Mouse (Mus musculus) spleen, postnatal 10 days (tissue): ENCODE results near the gene Tbc1d12.

Source experiments
- DNase-seq, 2 experiments: peaks; one replicate each; pipeline ENCODE4 v3.0.0; 2021 to 2022; ENCODE audit warnings: low spot score in 2 of 2

Gene Tbc1d12

DNA sequence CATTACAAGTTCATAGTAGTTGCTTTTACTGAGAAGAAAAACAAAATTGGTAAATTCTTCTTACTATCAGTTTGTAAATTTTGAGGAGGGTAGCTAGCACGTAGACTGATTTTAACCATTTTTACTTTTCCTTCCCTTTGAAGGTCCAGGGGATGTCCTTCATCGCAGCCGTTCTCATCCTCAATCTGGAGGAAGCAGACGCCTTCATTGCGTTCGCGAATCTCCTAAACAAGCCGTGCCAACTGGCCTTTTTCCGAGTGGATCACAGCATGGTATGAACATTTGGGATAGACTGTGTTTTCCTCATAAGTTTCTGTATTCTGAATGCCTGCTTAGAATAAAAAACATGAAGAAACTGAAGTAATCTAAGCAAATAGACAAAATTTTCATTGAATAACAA, 77.4 kb downstream of the Tbc1d12 start:
- DNase-seq: no peak

DNA sequence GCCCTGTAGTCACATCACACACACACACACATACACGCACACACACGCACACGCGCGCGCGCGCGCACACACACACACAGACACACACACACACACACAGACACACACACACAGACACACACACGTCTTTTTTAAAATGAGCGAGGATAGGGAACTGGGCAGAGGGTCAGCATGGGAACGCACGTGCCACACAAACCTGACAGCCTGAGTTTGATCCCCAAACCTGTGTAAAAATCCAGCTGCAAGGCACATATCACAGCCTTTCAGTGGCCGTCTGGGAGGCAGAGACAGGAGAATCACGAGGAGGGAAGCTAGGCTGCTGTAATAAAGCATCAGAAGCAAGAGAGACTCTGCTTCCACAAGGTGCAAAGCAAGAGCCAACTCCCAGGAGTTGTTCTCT, 78.5 kb downstream of the Tbc1d12 start:
- no peak for DNase-seq

DNA sequence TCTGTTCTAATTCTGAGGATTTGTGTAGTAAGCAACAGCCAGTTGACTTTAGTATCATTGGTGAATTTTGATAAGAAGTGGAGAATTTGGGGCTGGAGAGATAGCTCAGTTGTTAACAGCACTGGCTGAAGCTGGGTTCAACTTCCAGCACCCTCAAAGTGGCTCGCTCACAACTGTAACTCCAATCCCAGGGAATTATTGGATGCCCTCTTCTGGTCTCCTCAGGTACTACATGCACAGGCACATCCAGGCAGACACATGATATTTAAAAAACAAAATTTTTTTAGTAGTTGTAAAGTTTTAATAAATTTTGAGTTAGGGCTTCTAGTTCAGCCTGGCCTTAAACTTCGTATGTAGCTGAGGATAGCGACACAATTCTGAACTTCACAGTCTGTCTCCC, 79.3 kb downstream of the Tbc1d12 start:
- DNase-seq: peak; percentile 34 to 54

DNA sequence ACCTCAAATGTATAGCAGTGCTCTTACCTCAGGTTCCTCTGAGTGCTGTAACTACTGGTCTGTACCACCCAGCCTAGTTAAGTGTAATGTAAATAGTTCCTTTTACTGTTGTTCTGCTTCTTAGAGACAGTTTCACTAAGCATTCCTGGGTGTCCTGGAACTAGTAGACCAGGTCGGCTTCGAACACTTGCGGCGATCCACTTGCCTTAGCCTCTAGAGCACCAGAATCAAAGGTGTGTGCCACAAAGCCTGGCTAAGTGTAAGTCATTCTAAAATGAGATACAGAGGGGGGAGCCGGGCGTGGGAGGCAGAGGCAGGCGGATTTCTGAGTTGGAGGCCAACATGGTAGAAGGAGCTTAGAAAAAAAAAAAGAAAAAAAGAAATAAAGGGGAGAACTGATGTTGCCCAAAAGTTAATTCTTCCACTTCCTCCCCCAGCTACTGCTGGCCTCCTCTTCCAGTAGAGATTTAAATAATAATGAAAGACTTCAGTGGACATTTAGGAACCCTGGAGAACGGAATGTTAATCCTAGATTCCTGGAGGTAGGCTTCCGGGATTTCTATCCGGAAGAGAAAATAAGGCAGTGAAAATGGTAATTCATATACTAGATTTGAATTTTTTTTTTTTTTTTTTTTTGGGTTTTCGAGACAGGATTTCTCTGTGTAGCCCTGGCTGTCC, 92.2 kb downstream of the Tbc1d12 start:
- DNase-seq: no peak

DNA sequence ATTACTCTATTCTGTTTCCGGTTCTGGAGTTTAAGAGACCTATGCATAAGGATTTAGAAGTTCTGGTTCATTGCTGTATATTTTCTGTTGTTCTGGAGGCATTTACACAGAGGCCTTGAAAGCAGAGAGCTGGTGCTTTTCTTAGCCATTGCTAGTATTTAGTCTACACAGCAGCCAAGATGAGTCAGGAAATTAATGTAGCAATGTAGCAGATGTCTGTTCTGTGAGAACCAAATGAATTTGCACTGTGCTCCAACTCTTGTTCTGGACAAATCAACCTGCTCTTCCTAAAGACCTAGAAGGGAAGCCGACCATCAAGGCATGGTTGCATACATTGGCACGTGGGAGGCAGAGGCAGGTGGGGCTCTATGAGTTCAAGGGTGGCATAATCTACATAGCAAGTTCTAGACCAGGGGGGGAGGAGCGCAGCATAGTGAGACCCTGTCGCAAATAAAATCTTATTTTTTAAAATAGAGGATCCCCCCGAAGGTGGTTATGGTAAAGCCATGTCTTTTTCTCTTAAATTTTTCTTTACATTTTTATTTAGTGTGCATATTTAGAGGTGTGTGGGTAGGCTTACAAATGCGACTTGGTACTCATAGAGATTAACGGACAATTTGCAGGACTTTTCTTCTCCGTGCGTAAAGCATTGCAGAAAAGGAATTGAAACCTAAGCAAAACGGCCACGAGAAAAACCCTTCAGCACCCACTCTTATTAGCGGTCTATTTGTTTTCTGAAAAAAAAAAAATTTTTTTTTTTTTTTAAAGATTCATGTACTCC, 93.3 kb downstream of the Tbc1d12 start:
- no peak for DNase-seq

DNA sequence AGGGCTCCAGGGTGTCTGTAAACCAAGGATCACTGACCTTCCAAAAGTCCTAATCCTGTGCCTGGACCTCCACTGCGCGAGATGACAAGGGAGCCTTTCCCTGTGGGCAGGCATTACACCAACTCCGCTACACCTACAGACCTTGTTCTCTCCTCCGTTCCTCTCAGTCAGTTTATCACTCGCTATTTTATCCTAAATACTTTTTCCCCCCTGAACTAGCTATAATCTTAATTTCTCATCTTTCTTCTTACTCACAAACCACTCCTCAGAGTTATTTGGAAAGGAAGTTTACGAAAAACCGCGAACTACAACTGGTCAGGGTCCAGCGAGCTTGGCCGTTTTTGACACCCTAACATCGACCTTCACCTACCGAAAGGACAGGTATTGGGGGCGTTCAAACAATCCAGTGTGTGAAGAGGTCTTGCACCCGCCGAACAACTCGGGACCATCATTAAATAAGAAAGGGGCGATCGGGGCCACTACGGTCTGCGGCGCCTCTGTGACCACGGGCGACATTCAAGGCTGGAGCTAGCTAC, 93.9 kb downstream of the Tbc1d12 start:
- DNase-seq: peak in 1 of 2 experiments; percentile 31

DNA sequence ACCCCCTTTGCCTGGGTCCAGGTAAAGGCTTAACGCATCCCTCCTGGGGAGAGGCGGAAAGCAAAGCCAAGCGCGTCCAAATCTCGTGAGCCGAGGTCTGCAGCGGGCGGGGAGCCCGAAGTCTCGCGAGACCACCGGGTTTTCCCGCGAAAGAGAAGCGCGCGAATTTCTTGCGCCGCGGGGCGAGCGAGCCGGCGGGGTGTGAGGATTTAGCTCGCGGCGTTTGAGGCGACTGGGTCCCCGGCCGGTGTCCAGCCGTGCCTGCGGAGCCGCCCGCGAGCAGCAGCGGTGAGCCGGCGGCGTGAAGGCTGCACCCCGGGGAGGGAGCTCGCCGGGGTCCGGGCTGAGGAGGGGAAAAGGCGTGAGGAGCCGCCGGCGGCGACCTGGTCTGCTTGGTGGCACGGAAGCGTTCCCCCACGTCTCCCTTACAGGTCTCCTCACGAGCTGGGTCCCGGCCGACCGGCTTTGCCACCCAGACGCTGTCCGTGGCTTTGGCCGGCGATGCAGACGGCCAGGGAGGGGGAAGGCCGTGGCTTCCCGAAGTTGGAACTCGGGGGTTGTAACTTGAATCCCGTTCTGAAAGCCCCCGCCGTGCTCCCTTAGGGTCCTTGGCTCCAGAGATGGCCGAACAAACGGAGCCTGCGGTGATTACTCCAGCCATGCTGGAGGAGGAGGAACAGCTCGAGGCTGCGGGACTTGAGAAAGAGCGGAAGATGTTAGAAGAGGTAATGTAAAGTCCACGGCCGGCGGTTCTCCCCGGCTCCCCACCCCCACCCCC, 94.6 kb downstream of the Tbc1d12 start, which contains the start of gene Hells:
Gene Hells (plus strand): TSS at position 128 of the 778 bp plus-strand sequence.
- peak; percentile 84 to 92 for DNase-seq

DNA sequence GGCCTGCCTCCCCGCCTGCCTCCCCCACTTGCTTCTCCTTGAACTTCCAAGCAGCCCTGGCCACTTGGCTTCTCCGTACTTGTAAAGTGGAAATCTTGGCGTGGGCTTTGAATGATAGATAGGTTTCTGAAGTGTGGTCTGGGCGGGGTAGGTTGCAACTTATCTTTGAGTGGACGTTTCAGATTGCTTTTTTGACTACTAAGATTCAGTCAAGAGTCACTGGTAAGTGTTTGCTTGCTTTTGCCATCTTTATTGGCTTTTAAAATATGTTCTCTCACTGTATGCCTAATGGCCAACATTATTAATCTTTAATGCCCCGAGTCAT, 95.1 kb downstream of the Tbc1d12 start:
- DNase-seq: no peak

DNA sequence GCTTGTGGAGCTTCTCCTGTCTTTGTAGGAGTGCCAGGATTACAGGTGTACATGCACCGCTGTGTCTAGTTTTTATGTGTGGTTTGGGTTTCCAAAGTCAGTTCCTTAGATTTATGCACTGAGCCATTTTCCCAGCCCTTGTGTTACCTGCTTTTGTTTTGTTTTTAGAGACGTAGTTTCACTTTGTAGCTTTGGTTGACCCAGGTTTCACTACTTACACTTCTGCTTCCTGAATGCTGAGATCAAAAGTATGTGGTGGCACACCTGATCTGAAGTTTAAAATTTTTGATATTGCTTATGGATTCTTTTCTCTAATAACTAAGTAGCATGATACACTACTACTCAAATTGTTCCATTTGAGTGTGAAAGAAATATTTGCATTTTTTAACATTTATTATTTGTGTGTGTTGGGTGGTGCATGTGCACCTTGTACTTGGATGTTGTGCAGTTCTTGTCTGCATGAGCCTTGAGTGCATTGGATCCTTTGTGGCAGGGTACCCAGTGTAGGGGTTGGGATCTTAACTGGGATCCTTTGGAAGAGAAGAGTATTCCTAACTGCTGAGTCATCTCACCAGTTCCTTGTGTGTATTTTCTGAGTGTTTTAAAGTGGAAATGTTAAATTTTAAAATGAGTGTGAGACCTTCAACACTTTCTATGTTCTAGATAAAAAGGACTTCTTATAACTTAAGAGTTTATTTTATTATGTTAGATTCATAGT, 108.4 kb downstream of the Tbc1d12 start:
- no peak for DNase-seq
